Mouse (Mus musculus) ES-Bruce4 (cell line): ENCODE measurements around the gene Adora2a. TPM values are rescaled to one million over a fixed set of nuclear protein-coding genes. Genes with fewer than 3 reads are reported as not detected.

Source experiments
- H3K27ac ChIP-seq: 2 replicates; pipeline ENCODE4 v1.5.1; 2012; ENCODE audit warnings: low read length, inconsistent platforms; ENCODE audit not compliant: insufficient read depth
- H3K27me3 ChIP-seq: 2 replicates; pipeline ENCODE4 v1.6.1; 2012; ENCODE audit warnings: mild to moderate bottlenecking, low read length, inconsistent platforms; ENCODE audit not compliant: control insufficient read depth, poor library complexity, insufficient read depth, severe bottlenecking
- H3K36me3 ChIP-seq: 2 replicates; pipeline ENCODE4 v1.6.1; 2012; ENCODE audit warnings: inconsistent platforms, mild to moderate bottlenecking, low read length, moderate library complexity; ENCODE audit not compliant: control insufficient read depth, poor library complexity, insufficient read depth, severe bottlenecking
- H3K4me1 ChIP-seq: one replicate; pipeline ENCODE4 v1.8.1; 2011; ENCODE audit warnings: low read length; ENCODE audit not compliant: control insufficient read depth, insufficient read depth
- H3K4me3 ChIP-seq: 2 replicates; pipeline ENCODE4 v1.5.1; 2011; ENCODE audit warnings: low read depth, mild to moderate bottlenecking, low read length
- H3K9ac ChIP-seq: 2 replicates; pipeline ENCODE4 v1.6.1; 2012; ENCODE audit warnings: low read depth, mild to moderate bottlenecking, inconsistent platforms; ENCODE audit not compliant: poor library complexity, severe bottlenecking
- H3K9me3 ChIP-seq: replicated peaks from 2 replicates; pipeline ENCODE4 v1.6.1; 2012; ENCODE audit warnings: mild to moderate bottlenecking, low read length, inconsistent platforms; ENCODE audit not compliant: control insufficient read depth, poor library complexity, insufficient read depth, severe bottlenecking
- CTCF ChIP-seq: IDR thresholded peaks from one replicate; pipeline ENCODE4 v1.8.1; 2011; ENCODE audit warnings: low read depth, low read length
- EP300 ChIP-seq: IDR thresholded peaks from 2 replicates; pipeline ENCODE4 v1.6.1; 2011; ENCODE audit warnings: low read depth, low read length; ENCODE audit not compliant: insufficient read depth
- POLR2A ChIP-seq: IDR thresholded peaks from one replicate; pipeline ENCODE4 v1.8.1; 2011; ENCODE audit warnings: low read length; ENCODE audit not compliant: insufficient read depth
- polyA plus RNA-seq: library from polyadenylated mRNA; stranded (reverse); fragments of >200 nt; gene quantifications from 2 replicates; pipeline ENCODE4 v1.2.4, GENCODE M21; 2011; ENCODE audit warnings: low read depth; ENCODE audit not compliant: missing spikeins, insufficient read depth, insufficient read length

Adora2a gene
- polyA plus RNA-seq, 1 experiment: 0.22 TPM

DNA sequence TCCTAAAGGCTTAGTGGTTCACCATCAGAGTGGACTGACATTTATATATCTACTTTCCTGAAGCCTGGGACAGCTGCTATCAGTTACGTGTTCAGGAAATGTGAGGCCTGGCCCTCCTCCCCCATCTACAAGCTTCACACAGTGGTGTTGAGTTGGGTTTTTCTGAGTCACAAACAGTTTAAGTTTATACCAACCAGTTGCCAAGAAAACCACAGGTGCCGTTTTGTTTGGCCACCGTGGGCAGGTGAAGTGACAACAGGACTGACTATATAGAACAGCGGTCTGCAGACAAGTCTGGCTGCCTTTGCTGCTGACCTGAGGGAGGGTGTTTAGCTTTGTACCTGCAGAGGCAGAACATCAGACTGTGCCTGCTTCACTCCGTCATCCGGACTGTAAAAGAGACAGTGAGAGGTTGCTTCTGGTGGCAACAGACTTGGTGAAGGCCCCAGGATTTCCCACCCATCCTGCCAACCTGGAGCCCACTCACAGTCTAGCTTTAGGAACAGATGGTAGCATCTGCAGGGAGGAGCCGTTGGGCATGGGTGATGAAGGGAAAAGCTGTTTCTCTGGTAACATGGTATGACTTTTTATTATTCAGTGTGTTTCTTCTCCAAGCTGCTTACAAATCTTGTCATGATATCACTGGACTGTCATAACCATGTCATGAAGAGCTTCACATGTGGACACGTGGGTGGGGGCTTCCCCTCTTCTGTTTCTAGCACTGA, 13.2 kb upstream of the Adora2a start:
- Histone ChIP-seq H3K4me1 (no peaks in the 10 kb centered on the region), H3K9ac (no peak overlapping the region), H3K4me3 (no peak overlapping the region), H3K27ac (no peak overlapping the region), H3K9me3 (no peaks in the 10 kb centered on the region), H3K27me3 (no peaks in the 10 kb centered on the region), H3K36me3 (no peaks in the 10 kb centered on the region)
- TF ChIP-seq POLR2A (no peak), EP300 (no peak), CTCF (no peak)

DNA sequence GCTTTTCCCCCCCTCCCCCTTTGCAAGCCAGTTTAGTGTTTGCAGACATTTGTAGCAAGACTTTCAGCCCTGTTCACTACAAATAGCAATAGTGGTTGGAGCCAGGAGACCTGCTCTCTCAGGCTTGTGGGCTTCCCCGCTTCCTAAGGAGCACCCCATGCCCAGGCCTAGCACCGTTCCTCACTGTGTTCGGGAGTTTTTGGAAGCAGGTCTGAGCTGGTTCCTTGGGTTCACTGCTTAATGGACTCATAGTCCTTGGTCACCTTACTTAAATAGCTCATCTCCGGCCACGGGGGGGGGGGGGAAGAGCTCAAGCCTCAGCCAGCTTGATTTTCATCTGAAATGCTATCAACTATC, 12.7 kb upstream of the Adora2a start:
- TF ChIP-seq POLR2A (no peak), EP300 (no peak), CTCF (no peak)
- Histone ChIP-seq H3K4me1 (no peaks in the 10 kb centered on the region), H3K4me3 (no peak overlapping the region), H3K27me3 (no peaks in the 10 kb centered on the region), H3K9ac (no peak overlapping the region), H3K36me3 (no peaks in the 10 kb centered on the region), H3K27ac (no peak overlapping the region), H3K9me3 (no peaks in the 10 kb centered on the region)

DNA sequence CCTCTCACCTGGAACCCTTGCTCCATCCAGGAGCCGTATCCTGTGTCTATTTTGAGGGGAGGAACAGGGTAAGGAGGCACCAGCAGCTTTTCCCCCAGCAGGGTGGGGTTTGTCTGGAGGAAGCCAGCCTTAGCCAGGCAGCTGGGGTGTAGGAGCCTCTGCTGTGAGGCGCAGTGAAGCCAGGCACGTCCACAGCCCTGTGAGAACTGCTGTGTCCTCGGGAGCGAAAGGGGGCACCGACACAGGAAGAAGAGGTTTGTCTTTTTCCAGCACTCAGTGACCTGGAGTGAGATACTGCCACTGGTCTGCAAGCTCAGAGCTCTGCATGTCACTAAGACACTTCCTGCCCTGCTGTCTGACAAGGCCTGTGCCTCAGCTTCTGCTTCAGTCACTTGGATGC, 12.3 kb upstream of the Adora2a start:
- Histone ChIP-seq H3K9me3 (no peaks in the 10 kb centered on the region), H3K4me3 (no peak overlapping the region), H3K36me3 (no peaks in the 10 kb centered on the region), H3K4me1 (no peaks in the 10 kb centered on the region), H3K27ac (no peak overlapping the region), H3K9ac (no peak overlapping the region), H3K27me3 (no peaks in the 10 kb centered on the region)
- TF ChIP-seq POLR2A (no peak), CTCF (no peak), EP300 (no peak)

DNA sequence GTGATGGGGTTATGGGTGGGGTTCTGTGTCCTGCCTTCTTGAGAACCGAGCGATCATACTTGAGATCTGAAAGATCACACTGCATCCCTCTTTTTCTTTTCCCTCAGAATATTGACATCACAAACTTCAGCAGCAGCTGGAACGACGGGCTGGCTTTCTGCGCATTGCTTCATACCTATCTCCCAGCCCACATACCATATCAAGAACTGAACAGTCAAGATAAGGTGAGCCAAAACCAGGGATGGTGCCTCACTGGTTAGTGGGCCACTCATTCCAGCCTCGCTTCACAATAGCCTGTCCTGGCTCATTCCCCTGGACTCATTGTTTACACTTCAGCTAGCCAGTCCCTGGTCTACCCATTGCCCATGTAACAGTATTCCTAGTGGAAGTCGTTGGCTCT, 9.5 kb upstream of the Adora2a start:
- Histone ChIP-seq H3K36me3 (peaks cover 3% of the 10 kb centered on the region; the same call in 1 of the 2 replicates), H3K9ac (no peak overlapping the region), H3K9me3 (no peaks in the 10 kb centered on the region), H3K4me1 (no peaks in the 10 kb centered on the region), H3K27ac (no peak overlapping the region), H3K4me3 (no peak overlapping the region), H3K27me3 (no peaks in the 10 kb centered on the region)
- no peak for TF ChIP-seq EP300
- no peak for TF ChIP-seq CTCF
- TF ChIP-seq POLR2A: no peak

DNA sequence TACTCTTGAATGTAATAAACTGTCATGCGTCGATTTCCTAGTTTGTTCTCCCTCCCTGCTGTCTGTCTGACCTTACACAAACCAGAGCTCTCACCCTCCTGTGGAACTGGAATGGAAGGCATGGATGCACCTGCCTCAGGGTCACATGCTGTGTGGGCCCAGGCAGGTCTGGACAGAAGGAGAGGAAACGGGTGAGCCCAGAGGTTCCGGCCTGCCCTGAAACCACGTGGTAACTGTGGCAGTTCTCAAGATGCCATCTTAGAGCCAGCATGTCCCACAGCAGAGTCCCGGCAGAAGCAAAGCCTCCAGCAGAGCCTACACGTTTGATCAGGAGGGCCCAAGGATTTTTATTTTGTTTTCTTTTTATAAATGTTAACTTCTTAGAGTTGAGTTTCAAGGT, 4.3 kb upstream of the Adora2a start:
- no peak overlapping the region for H3K4me3 ChIP-seq
- peaks cover under 1% of the 10 kb centered on the region; the same call in 1 of the 2 replicates for H3K27me3 ChIP-seq
- no peaks in the 10 kb centered on the region for H3K4me1 ChIP-seq
- no peak overlapping the region for H3K9ac ChIP-seq
- no peak overlapping the region for H3K27ac ChIP-seq
- peaks cover 3% of the 10 kb centered on the region; the same call in 1 of the 2 replicates for H3K36me3 ChIP-seq
- TF ChIP-seq EP300 (no peak), POLR2A (no peak), CTCF (no peak)
- no peaks in the 10 kb centered on the region for H3K9me3 ChIP-seq

DNA sequence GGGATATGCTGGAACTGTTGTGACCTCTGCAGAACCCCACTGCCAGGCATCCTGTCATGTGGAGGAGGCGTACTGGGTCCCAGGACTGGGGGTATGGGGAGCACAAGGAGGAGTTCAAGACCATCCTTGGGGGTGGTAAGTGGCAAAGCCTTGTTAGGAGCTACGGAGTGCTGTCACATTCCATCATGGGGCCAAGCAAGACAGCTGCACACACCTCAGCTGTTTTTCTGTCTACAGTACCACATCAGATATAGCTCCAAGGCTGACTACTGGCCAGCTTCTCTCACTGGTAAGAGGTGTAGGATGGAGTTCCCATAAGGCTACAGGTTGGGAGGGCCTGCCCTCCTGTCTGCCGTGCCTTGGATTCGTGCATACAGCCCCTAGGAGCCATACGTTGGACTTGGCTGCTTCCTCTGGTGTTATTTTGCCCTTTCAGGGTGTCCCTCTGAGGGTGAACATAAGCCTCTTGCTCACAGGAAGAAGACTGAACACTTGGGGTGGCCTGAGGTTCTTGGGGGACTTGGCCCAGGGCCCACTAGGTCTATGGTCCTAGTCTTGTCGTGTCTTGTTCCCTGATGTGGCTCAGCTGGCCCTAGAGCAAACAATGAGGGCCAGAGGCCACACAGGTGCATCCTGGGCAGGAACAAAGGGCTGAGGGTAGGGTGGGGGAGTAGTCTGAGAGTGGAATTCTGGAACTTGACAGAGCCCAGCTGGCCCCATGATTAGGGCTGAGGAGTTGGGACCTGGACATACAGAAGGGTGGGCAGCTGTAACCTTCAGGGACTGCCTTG, 2.3 kb upstream of the Adora2a start:
- H3K9ac ChIP-seq: no peak overlapping the region
- H3K27me3 ChIP-seq: peaks cover 8% of the 10 kb centered on the region
- H3K4me1 ChIP-seq: no peaks in the 10 kb centered on the region
- H3K36me3 ChIP-seq: peaks cover 3% of the 10 kb centered on the region; the same call in 1 of the 2 replicates
- H3K4me3 ChIP-seq: no peak overlapping the region
- H3K27ac ChIP-seq: no peak overlapping the region
- no peak for TF ChIP-seq POLR2A
- no peak for TF ChIP-seq EP300
- TF ChIP-seq CTCF: no peak
- no peaks in the 10 kb centered on the region for H3K9me3 ChIP-seq
